Mouse (Mus musculus) embryonic facial prominence, embryonic 13.5 days (tissue): Measurements from ENCODE around the gene Rnf213. TPM values are rescaled to one million over a fixed set of nuclear protein-coding genes. Genes with fewer than 3 reads are reported as not detected.
A peak's percentile ranks its signal among the peaks of the same experiment; 100 is the strongest.

Experiments
- microRNA counts: library from miRNA; unstranded; fragments of <30 nt; microRNA quantifications from one replicate; lab custom pipeline; 2016
- microRNA-seq: library from miRNA; unstranded; fragments of <30 nt; microRNA quantifications from one replicate; pipeline ENCODE4, GENCODE M21; 2016
- polyA plus RNA-seq: library from polyadenylated mRNA; unstranded; fragments of >200 nt; fragmentation: Nextera tagmentation; extraction: Ambion mirVana; gene quantifications from 2 replicates; pipeline ENCODE4 v1.2.1, GENCODE M21; 2015

The Rnf213 gene
- polyA plus RNA-seq, 1 experiment from 2014 or later: 2.1 TPM

MicroRNAs within 50 kb of the gene (microRNA counts, 519-probe panel; counts per million panel counts)
- 236 counts per million, percentile 44 among the panel's probes with 10 or more counts for microRNA mmu-miR-1932 (lab: Ali Mortazavi, UCI)

Small RNA genes lying within 50 kb of the gene (microRNA-seq; reads per million reads assigned to microRNA genes)
- gene Mir1932: not detected

Other genes with a start within 250 kb of the Rnf213 start
- 22.7 and 24.9 TPM in 2 replicates for gene Tbc1d16, start 164.6 kb upstream of the Rnf213 start, polyA plus RNA-seq
- gene Ccdc40, start 164.5 kb upstream of the Rnf213 start, polyA plus RNA-seq: 6.7 and 7.1 TPM in 2 replicates
- 58.5 and 61.0 TPM in 2 replicates for gene Gaa, start 125.2 kb upstream of the Rnf213 start, polyA plus RNA-seq
- 339 and 385 TPM in 2 replicates for gene Eif4a3, start 93.0 kb upstream of the Rnf213 start, polyA plus RNA-seq
- gene Card14, start 85.3 kb upstream of the Rnf213 start, polyA plus RNA-seq: 1.1 and 1.2 TPM in 2 replicates
- 5.9 and 6.2 TPM in 2 replicates for gene Sgsh, start 37.6 kb upstream of the Rnf213 start, polyA plus RNA-seq
- 11.0 and 11.9 TPM in 2 replicates for gene Slc26a11, start 37.5 kb upstream of the Rnf213 start, polyA plus RNA-seq
- 16.0 and 17.3 TPM in 2 replicates for gene Endov, start 98.2 kb downstream of the Rnf213 start, polyA plus RNA-seq
- 0.60 and 0.66 TPM in 2 replicates for gene Nptx1, start 154.7 kb downstream of the Rnf213 start, polyA plus RNA-seq
- gene Rptor, start 209.8 kb downstream of the Rnf213 start, polyA plus RNA-seq: 10.8 and 12.5 TPM in 2 replicates